Mouse (Mus musculus) spleen, postnatal 4 days (tissue): Measurements from ENCODE around the gene Gm21778.
"Not testable (repeated sequence)": the region's sequence is repeated elsewhere in the genome, so short reads cannot be mapped to it uniquely, and the experiment has no call there.

Experiments used
- DNase-seq, 2 experiments: peaks; one replicate each; pipeline ENCODE4 v3.0.0; 2022; ENCODE audit warnings: low spot score in 2 of 2

Gene Gm21778

DNA sequence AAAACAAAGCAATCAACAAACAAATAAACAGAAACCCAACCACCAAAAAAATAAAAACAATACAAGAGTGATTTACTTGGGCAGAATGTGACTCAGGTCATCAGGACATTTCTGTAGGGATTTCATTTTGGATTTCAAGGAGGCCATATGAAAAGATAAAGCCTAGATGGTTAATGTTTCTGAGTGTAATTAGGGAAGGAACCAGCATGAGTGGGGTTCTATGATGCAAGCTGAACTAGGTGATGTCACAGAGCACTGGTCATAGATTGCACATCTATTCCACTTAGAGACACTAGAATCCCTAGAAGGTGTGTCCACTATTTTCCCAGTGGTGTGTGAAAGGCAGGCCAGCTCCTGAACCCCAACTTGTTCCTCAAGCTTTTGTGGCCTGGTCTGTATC lies at the start of gene Gm21778:
Gene Gm21778 (plus strand): TSS at position 301 of the 400 bp plus-strand sequence.
- not testable (repeated sequence) for DNase-seq
